In the genomic region with DNA sequence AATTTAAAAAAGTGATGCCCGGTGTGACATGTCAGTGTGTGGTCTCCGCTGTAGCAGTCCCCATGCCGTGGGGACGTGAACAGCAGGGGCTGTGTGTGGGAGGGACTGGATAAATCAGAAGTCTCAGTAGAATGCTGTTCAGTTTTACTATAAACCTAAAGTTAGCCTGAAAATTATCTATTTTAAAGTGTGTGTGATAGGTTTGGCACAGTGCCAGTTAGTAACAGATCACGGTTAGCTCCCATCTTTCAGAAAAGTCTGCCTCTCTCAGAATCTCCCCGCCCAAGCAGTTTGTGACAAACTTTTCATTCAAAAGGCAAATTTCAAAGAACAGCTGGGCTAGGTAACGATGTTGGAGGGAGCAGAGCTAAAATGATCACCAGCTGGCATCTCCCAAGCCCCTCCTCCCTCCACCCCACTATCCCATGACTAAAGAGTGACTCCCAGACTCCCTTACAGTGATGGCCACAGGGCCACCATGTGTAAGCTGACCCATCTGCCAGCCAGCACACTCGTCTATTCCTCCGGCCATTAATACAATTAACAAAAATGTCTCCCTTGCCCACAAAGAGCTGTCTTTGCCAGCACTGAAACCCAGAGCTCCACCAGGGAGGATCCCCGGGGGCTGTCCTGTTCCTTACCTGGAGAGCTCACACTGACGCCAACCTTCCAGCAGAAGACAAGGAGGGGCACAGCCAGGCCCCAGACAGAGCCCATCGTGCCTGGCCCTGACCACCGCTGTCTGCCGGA, we compare ENCODE assay signal across 1 mouse cellular context.
TF ChIP-seq lines count a peak whose summit lies in the region.

No protein-coding gene starts in this region.

TF ChIP-seq in myocyte, 11 proteins besides CTCF, POLR2A, EP300 and RAD21:
- TF ChIP-seq MYOG (IDR thresholded peaks at IDR 0.05; ENCODE audit: control insufficient read depth in 1 of 3, insufficient read depth in 1 of 3, insufficient read length in 2 of 3, low read depth in 2 of 3) (no peak), MYOD1 (IDR thresholded peaks at IDR 0.05; ENCODE audit: control insufficient read depth in 1 of 3, insufficient read length in 2 of 3, low read depth in 2 of 3) (peak in 2 of 3 experiments; percentile 1 to 44)
